Mouse (Mus musculus): ENCODE results near the gene Klf16. TPM values are rescaled to one million over a fixed set of nuclear protein-coding genes. Genes with fewer than 3 reads are reported as not detected.

The Klf16 gene
- total and polyA plus RNA-seq, 2 experiments = 0.74 to 5.5 TPM

- Histone ChIP-seq H3K79me2 (ENCODE audit: control insufficient read depth, insufficient read depth, low read length) (peaks cover 6% of the 10 kb centered on the region; the same call in 1 of the 2 replicates), H3K4me3 (ENCODE audit: insufficient read depth, low read depth, low read length) (peak overlapping the region; percentile 36), H3K36me3 (ENCODE audit: control insufficient read depth, insufficient read depth, low read length) (no peaks in the 10 kb centered on the region), H3K27ac (replicated peaks; ENCODE audit: insufficient read depth, low read depth, low read length) (peak overlapping the region; percentile 51), H3K4me1 (ENCODE audit: control insufficient read depth, insufficient read depth, low read length) (no peaks in the 10 kb centered on the region; the same call in 1 of the 2 replicates), H3K27me3 (ENCODE audit: control insufficient read depth, insufficient read depth, low read length) (no peaks in the 10 kb centered on the region), H3K9ac (ENCODE audit: low read depth, low read length) (peak overlapping the region; percentile 55)
- TF ChIP-seq CTCF (IDR thresholded peaks at IDR 0.05; ENCODE audit: low read depth, low read length) (no peak), POLR2A (IDR thresholded peaks at IDR 0.05; ENCODE audit: extremely low read depth, insufficient read depth, low read length) (no peak)
- DNase-seq (ENCODE audit: extremely low read depth, low read depth, low spot score) = peak; percentile 85
- 13% methylated on average over 10 of the region's 10 CpGs for WGBS
These were observed 7.5 kb downstream of the Klf16 start for GRCm38 (mm10) chr10:80569664-80570066.

- no peak overlapping the region for H3K4me3 ChIP-seq (ENCODE audit: insufficient read depth, low read depth, low read length)
- H3K27ac ChIP-seq (replicated peaks; ENCODE audit: insufficient read depth, low read depth, low read length) = no peak overlapping the region
- no peaks in the 10 kb centered on the region for H3K27me3 ChIP-seq (ENCODE audit: control insufficient read depth, insufficient read depth, low read length)
- no peaks in the 10 kb centered on the region; the same call in 1 of the 2 replicates for H3K4me1 ChIP-seq (ENCODE audit: control insufficient read depth, insufficient read depth, low read length)
- no peaks in the 10 kb centered on the region for H3K36me3 ChIP-seq (ENCODE audit: control insufficient read depth, insufficient read depth, low read length)
- no peak overlapping the region for H3K9ac ChIP-seq (ENCODE audit: low read depth, low read length)
- no peak for DNase-seq (ENCODE audit: extremely low read depth, low read depth, low spot score)
- WGBS = 95% methylated on average over 29 of the region's 29 CpGs
- peaks cover 6% of the 10 kb centered on the region; the same call in 1 of the 2 replicates for H3K79me2 ChIP-seq (ENCODE audit: control insufficient read depth, insufficient read depth, low read length)
- TF ChIP-seq CTCF (IDR thresholded peaks at IDR 0.05; ENCODE audit: low read depth, low read length) = no peak
- TF ChIP-seq POLR2A (IDR thresholded peaks at IDR 0.05; ENCODE audit: extremely low read depth, insufficient read depth, low read length) = no peak
These were observed 8.2 kb downstream of the Klf16 start for GRCm38 (mm10) chr10:80568876-80569275.

- H3K27ac ChIP-seq (replicated peaks; ENCODE audit: insufficient read depth, low read depth, low read length) = no peak overlapping the region
- H3K4me3 ChIP-seq (ENCODE audit: insufficient read depth, low read depth, low read length) = no peak overlapping the region
- 35% methylated on average over 17 of the region's 17 CpGs for WGBS
- no peak for TF ChIP-seq POLR2A (IDR thresholded peaks at IDR 0.05; ENCODE audit: extremely low read depth, insufficient read depth, low read length)
- peak; percentile 98 for TF ChIP-seq CTCF (IDR thresholded peaks at IDR 0.05; ENCODE audit: low read depth, low read length)
- H3K79me2 ChIP-seq (ENCODE audit: control insufficient read depth, insufficient read depth, low read length) = peaks cover 2% of the 10 kb centered on the region; the same call in 1 of the 2 replicates
- H3K27me3 ChIP-seq (ENCODE audit: control insufficient read depth, insufficient read depth, low read length) = no peaks in the 10 kb centered on the region
- peak; percentile 41 for DNase-seq (ENCODE audit: extremely low read depth, low read depth, low spot score)
- no peaks in the 10 kb centered on the region for H3K36me3 ChIP-seq (ENCODE audit: control insufficient read depth, insufficient read depth, low read length)
- H3K4me1 ChIP-seq (ENCODE audit: control insufficient read depth, insufficient read depth, low read length) = peaks cover 2% of the 10 kb centered on the region
- H3K9ac ChIP-seq (ENCODE audit: low read depth, low read length) = no peak overlapping the region
These were observed 10.6 kb downstream of the Klf16 start for GRCm38 (mm10) chr10:80566375-80567092.

- Histone ChIP-seq H3K4me1 (ENCODE audit: control insufficient read depth, insufficient read depth, low read length) (peaks cover 28% of the 10 kb centered on the region), H3K9ac (ENCODE audit: low read depth, low read length) (peak within 1 kb of the TSS; percentile 94)
- under 1% methylated on average over 72 of the region's 72 CpGs for WGBS
These were observed 15.8 kb downstream of the Klf16 start, which contains the start of gene Rexo1 for GRCm38 (mm10) chr10:80561116-80561944. Rexo1 (minus strand) TSS chr10:80561560.

GRCm38 (mm10) chr10:80560621-80561020 is 16.5 kb downstream of the Klf16 start:
- no peaks in the 10 kb centered on the region for H3K36me3 ChIP-seq (ENCODE audit: control insufficient read depth, insufficient read depth, low read length)

More at GRCm38 (mm10) chr10:80561116-80561944, 15.8 kb downstream of the Klf16 start, which contains the start of gene Rexo1:
- H3K79me2 ChIP-seq (ENCODE audit: control insufficient read depth, insufficient read depth, low read length) = peaks cover 44% of the 10 kb centered on the region
- peak; percentile 86 for DNase-seq (ENCODE audit: extremely low read depth, low read depth, low spot score)
- H3K36me3 ChIP-seq (ENCODE audit: control insufficient read depth, insufficient read depth, low read length) = no peaks in the 10 kb centered on the region
- H3K4me3 ChIP-seq (ENCODE audit: insufficient read depth, low read depth, low read length) = peak within 1 kb of the TSS; percentile 93
- no peaks in the 10 kb centered on the region for H3K27me3 ChIP-seq (ENCODE audit: control insufficient read depth, insufficient read depth, low read length)
- TF ChIP-seq POLR2A (IDR thresholded peaks at IDR 0.05; ENCODE audit: extremely low read depth, insufficient read depth, low read length) (0 out of 2 replicates have a peak, but pooled peaks have one; percentile 20), CTCF (IDR thresholded peaks at IDR 0.05; ENCODE audit: low read depth, low read length) (peak; percentile 86)
- peak within 1 kb of the TSS; percentile 91 for H3K27ac ChIP-seq (replicated peaks; ENCODE audit: insufficient read depth, low read depth, low read length)

More at GRCm38 (mm10) chr10:80560621-80561020, 16.5 kb downstream of the Klf16 start:
- Histone ChIP-seq H3K4me3 (ENCODE audit: insufficient read depth, low read depth, low read length) (peak overlapping the region; percentile 93), H3K27ac (replicated peaks; ENCODE audit: insufficient read depth, low read depth, low read length) (peak overlapping the region; percentile 91), H3K27me3 (ENCODE audit: control insufficient read depth, insufficient read depth, low read length) (no peaks in the 10 kb centered on the region), H3K9ac (ENCODE audit: low read depth, low read length) (peak overlapping the region; percentile 94), H3K4me1 (ENCODE audit: control insufficient read depth, insufficient read depth, low read length) (peaks cover 28% of the 10 kb centered on the region), H3K79me2 (ENCODE audit: control insufficient read depth, insufficient read depth, low read length) (peaks cover 45% of the 10 kb centered on the region)
- peak; percentile 88 for DNase-seq (ENCODE audit: extremely low read depth, low read depth, low spot score)
- 1% methylated on average over 13 of the region's 13 CpGs for WGBS
- TF ChIP-seq POLR2A (IDR thresholded peaks at IDR 0.05; ENCODE audit: extremely low read depth, insufficient read depth, low read length) (no peak), CTCF (IDR thresholded peaks at IDR 0.05; ENCODE audit: low read depth, low read length) (no peak)

Measured in liver, adult 2 months (tissue).